Mouse (Mus musculus) kidney, postnatal 36 days (tissue): ENCODE measurements around the gene Cbx4.

Experiments used
- DNase-seq, 2 experiments: peaks; one replicate each; pipeline ENCODE4 v3.0.0; 2021 to 2022; ENCODE audit warnings: mixed read lengths in 2 of 2

Gene Cbx4

GRCm38 (mm10) chr11:119086144-119086971 lies at the start of gene Cbx4:
Gene Cbx4, minus strand, starts transcription at chr11:119086221.
- peak; percentile 96 for DNase-seq

- no peak for DNase-seq
These were observed 48.6 kb upstream of the Cbx4 start for GRCm38 (mm10) chr11:119134586-119134985.

- DNase-seq: peak; percentile 89 to 91
These were observed 47.6 kb upstream of the Cbx4 start for GRCm38 (mm10) chr11:119133437-119134221.

GRCm38 (mm10) chr11:119132198-119133035 lies 46.4 kb upstream of the Cbx4 start:
- no peak for DNase-seq

GRCm38 (mm10) chr11:119130081-119130765 lies 44.2 kb upstream of the Cbx4 start:
- no peak for DNase-seq

- peak; percentile 44 to 59 for DNase-seq
These were observed 43.4 kb upstream of the Cbx4 start for GRCm38 (mm10) chr11:119129281-119130058.

GRCm38 (mm10) chr11:119128668-119129280 lies 42.8 kb upstream of the Cbx4 start:
- DNase-seq: no peak

- DNase-seq: peak; percentile 95
These were observed 41.9 kb upstream of the Cbx4 start for GRCm38 (mm10) chr11:119127686-119128473.

GRCm38 (mm10) chr11:119127147-119127546 lies 41.1 kb upstream of the Cbx4 start:
- peak; percentile 54 to 64 for DNase-seq

- DNase-seq: peak; percentile 95 to 97
These were observed 40.2 kb upstream of the Cbx4 start for GRCm38 (mm10) chr11:119125929-119126861.

GRCm38 (mm10) chr11:119124536-119124935 lies 38.5 kb upstream of the Cbx4 start:
- no peak for DNase-seq

- DNase-seq: no peak
These were observed 37.7 kb upstream of the Cbx4 start for GRCm38 (mm10) chr11:119123522-119124319.

- DNase-seq: no peak
These were observed 36.4 kb upstream of the Cbx4 start for GRCm38 (mm10) chr11:119122396-119122795.

- DNase-seq: no peak
These were observed 32.9 kb upstream of the Cbx4 start for GRCm38 (mm10) chr11:119118905-119119304.

GRCm38 (mm10) chr11:119117945-119118344 lies 31.9 kb upstream of the Cbx4 start:
- no peak for DNase-seq

GRCm38 (mm10) chr11:119116992-119117391 lies 31.0 kb upstream of the Cbx4 start:
- DNase-seq: no peak

- no peak for DNase-seq
These were observed 26.7 kb upstream of the Cbx4 start for GRCm38 (mm10) chr11:119112721-119113120.

- DNase-seq: peak in 1 of 2 experiments; percentile 67
These were observed 25.3 kb upstream of the Cbx4 start for GRCm38 (mm10) chr11:119111345-119111744.
